Mouse (Mus musculus): ENCODE measurements at regions not wholly inside any gene's neighbourhood (a gene's known extent, or its start where the extent isn't known, plus 50 kb on each side); places are given as distances from the start of the nearest gene placed in this dataset.
A peak's percentile ranks its signal among the peaks of the same experiment; 100 is the strongest.

DNA sequence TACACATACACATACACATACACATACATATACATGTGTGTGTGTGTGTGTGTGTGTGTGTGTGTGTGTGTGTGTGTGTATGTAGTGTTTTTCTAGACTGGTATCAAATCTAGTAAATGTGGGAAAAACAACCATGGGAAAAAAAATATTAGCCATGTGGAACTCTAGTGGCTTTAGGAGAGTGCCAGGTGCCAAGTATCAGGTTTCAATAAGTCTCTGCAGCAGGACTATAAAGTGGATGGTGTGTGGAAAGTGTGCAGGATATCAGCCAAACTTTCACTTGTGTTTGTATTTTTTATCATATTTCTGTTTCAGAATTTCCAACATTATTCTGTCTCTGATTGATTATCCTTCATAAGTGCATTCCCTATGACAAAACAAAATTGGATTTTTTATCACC lies 653.3 kb upstream of the Fam98a start:
- DNase-seq, result no peak

DNA sequence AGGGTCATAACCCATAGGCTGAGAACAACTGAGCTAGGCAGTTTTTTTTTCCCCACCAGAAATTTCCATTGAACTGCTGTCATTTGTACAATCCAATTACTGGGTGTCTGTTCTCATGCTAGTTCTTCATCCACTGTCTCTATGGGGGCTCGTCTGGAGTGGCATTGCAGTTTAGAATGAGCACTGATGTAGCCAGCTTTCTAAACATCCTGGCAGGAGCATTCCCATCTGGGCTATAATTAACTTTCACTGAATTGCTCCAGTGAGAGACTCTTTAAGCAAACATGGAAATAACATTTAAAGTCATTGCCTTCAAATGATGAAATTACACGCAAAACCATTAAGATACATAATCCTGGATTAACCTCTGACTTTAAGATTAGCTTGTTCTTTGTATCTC lies 633.1 kb upstream of the Fam98a start:
- no peak for DNase-seq

DNA sequence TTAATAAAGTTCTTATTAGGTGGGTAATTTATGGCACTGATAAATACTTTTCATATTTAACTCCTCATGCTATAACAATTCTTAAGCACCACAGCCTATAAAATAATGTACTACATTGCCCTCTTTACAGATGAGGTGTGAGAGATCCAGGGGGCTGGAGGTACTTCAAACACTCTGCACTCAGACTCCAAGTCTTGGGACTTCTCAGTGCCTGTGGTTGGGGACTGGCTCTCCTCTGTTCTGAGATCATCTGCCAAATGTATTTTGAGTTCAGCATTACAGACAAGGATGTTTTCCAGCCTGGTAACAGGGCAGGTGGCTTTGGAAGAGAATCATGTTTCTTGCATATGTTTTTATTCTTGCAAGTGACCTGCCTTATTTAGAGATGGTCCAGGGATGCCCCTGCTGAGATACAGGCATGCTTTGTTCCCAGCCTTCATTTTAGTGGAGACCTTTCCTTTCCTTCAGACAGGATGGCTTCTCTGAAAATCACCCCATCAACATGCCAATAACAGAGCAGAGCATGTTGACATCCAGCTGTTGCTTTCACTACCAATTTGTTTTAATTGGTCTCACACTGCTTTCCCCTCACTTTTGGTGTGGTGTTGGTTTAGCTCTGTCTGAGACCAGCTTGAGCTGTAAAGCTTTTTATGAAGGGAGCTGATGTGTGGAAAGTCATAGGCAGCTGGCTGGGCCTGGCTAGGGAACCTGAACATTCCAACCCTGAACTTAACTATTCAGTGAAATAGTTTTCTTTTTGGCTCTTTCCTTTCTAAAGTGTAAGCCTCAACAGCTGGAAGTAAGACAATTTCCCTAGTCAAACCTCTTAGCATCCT lies 585.1 kb upstream of the Fam98a start:
- DNase-seq, result no peak

GRCm38 (mm10) chr17:76134030-76134429 lies 582.3 kb upstream of the Fam98a start:
- DNase-seq, result no peak

DNA sequence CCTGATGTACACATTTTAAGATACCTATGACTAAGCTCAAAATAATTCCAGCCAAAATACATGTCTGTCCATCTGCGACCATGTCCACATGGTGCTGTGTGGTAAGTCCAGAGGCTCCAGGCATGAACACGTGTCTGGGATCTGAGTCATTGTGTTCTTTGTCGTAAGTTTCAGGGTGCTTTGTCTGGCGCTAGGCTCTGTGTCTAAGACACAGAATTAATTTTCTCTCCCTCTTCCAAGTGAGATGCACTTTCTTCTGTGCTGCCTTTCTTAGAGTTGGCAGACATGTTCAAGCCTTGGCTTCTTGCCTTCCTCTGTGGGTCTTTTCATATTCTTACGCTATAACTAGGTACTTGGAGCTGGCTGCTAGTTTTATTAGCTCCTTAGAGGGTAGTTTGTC lies 573.5 kb upstream of the Fam98a start:
- no peak for DNase-seq

GRCm38 (mm10) chr17:76111315-76112195 lies 559.8 kb upstream of the Fam98a start:
- DNase-seq, result no peak

- no peak for DNase-seq
These were observed 559.1 kb upstream of the Fam98a start for GRCm38 (mm10) chr17:76110856-76111255.

- no peak for DNase-seq
These were observed 531.8 kb upstream of the Fam98a start for GRCm38 (mm10) chr17:76083536-76083935.

DNA sequence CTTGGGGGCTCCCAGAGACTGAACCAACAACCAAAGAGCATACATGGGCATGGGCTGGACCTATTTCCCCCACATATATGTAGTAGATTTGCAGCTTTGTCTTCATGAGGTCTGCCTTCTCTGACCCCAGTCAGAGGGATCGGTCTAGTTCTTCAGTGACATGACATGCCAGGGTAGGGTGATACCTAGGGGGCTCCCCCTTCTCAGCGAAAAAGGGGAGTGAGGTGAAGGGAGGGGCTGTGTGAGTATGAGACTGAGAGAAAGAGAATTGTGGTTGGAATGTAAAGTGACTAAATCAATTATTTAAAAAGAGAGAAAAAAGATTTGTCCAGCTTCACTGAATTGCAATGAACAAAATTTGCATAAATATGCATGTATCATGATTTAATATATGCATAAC lies 530.0 kb upstream of the Fam98a start:
- no peak for DNase-seq

DNA sequence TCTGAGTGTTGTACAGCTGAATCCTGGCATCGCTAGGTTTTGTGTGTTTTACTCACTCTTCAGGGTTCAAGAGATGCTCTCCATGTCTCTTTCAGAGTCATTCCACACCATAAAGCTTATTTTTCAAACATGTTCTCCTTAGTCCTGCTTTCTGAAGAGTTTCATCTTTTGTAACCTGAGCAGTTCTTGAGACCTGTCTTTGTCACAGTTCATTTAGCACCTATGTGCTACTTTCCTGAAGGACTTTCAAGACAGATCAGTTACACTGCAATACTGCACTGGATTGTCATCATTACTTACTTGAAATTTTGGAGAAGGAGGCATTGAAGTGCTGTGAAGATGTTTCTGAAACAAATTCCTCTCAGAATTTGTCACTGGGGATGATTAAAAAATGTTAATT lies 494.7 kb upstream of the Fam98a start:
- no peak for DNase-seq

- DNase-seq, result no peak
These were observed 481.0 kb upstream of the Fam98a start for GRCm38 (mm10) chr17:76032710-76033109.

GRCm38 (mm10) chr17:76008011-76008410 lies 456.3 kb upstream of the Fam98a start:
- no peak for DNase-seq

DNA sequence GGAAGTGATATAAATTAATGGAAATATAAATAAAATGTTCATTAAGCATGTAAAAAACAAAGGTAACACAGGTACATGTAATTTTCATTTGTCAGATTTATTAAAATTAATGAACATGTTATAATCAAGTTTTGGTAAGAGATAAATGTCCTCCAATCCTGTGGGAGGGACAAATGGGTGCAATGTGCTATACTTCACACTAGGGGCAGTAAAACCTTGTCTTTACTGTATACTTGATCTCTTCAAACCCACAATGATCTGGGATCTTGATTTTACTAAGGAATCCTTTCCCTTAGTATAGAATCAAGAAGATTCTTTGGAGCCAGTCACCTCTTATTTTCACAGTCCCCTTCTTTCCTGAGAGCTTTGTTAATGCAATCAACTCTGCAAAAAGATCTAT lies 451.1 kb upstream of the Fam98a start:
- DNase-seq, result no peak

DNA sequence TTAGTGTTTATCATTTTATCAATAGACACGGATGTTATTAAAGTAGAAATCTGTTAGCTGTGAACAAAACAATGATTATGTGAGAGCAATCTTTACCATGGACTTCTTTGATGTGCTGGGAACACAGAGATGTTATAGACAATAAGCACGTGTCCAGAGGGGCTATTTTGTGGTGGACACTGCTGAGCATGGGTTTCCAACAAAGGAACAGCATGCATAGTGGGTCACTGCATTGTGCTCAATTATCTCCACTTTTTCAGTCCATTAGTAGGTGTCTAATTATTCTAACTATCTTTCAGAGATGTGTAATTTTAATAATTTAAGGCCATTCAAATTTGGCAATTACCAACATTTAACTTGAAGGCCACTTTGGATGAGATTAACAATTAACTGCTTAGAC lies 409.6 kb upstream of the Fam98a start:
- no peak for DNase-seq

GRCm38 (mm10) chr17:75936686-75937380 lies 385.1 kb upstream of the Fam98a start:
- DNase-seq, result no peak

GRCm38 (mm10) chr17:75931022-75931421 lies 379.3 kb upstream of the Fam98a start:
- peak in 1 of 2 experiments; percentile 1 for DNase-seq

- no peak for DNase-seq
These were observed 368.5 kb upstream of the Fam98a start for GRCm38 (mm10) chr17:75920240-75920639.

GRCm38 (mm10) chr17:75917020-75917419 lies 365.3 kb upstream of the Fam98a start:
- no peak for DNase-seq

DNA sequence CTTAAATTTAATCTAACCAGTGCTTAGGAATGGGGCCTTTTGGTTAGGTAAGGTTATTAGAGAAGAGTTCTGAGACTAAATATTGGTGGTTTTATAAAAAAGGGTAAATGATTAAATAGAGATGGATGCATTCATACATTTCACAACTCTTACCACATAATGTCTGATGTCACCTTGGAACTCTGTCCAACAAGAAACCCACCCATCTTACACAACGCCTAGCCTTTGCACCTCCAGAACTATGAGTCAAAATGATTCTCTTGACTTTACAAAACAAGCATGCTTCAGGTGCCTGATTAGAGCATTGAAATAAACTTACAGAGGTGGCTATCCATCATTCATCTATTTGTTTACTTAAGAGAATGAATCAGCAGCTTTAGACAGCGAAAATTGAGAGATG lies 364.8 kb upstream of the Fam98a start:
- no peak for DNase-seq

- no peak for DNase-seq
These were observed 363.5 kb upstream of the Fam98a start for GRCm38 (mm10) chr17:75915256-75915655.

DNA sequence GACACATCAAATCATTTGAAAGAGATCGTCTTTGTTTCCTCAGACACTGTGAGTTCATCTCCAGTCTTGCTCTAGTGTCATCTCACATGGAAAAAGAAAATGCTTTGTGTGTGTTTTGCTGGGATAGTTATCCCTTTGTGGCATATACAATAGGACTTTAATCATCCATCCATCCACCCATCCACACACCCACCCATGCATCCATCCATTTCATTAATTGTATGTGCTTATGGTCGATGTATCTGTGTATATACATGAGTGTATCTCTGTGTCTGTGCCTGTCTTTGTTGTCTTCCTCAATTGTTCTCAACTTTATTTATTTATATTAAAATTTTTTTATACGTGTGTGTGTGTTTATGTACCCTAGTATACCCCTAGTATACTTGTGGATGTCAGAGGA lies 355.3 kb upstream of the Fam98a start:
- no peak for DNase-seq

DNA sequence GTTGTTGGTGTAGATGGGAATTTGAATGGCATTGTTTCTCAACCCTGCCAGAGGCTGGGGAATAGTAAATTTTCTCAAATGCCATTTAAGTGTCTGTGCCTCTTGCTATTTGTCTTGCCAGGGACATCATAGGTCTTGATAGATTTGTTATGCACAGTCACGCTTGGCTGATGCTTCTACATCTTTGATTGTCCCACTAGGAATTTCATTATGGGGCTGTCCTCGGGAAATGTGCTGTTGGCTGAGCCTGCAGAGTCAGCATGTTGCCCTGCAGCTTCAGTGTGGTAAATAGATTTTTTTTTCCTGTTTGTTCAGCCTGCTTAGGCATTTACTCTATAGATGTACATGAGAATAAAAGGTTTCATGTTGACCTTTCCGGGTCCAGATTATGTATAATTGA lies 354.9 kb upstream of the Fam98a start:
- no peak for DNase-seq

DNA sequence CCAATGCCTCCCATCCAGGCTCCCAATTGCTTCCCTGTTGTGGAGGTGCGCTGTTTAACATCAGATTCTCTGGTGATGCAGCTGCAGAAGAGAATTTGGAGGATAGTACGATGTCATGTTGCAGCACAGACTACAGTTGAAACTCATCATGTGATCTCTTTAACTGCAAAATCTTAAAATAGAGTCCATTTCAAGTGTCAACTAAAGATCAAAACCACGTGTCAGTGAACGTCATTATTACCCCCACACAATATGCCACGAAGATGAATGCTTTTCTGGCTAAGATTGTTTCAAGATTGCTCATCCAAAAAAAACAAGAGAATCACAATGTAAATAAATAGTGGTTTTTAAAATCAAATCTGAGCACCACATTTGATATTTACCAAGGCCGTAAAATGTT lies 343.7 kb upstream of the Fam98a start:
- DNase-seq, result no peak

DNA sequence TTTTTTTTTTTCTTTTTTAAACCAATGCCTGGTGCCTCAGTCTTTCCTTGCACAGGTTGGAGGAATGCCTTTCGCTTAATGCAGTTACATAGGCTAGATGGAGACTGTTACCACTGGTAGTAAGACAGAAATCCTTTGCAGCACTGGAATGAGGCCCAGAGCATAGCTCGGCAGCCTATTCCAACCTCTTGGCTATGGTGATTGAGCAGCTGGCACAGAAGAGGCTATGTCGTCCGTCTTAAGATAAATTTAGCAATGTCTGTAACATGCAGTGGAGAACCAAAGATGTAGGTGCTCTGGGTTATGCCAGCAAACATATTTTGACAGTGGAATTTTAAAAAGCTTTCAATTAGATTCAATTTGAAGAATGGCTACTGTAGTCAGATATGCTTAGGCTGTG lies 343.2 kb upstream of the Fam98a start:
- no peak for DNase-seq
